Mouse (Mus musculus) neural tube, embryonic 12.5 days (tissue): Measurements from ENCODE around the gene Hyal1. TPM values are rescaled to one million over a fixed set of nuclear protein-coding genes. Genes with fewer than 3 reads are reported as not detected.

Experiments used
- ATAC-seq: fragments of 200-750 bp; cut with Nextera tagmentation; 2 replicates; pipeline ENCODE4 v1.8.0; 2017; ENCODE audit warnings: low read depth, mild to moderate bottlenecking, moderate TSS enrichment, moderate library complexity; ENCODE audit not compliant: low FRiP score
- H3K27ac ChIP-seq: fragments of 300-500 bp; sonication (generic); 2 replicates; pipeline ENCODE4 v1.5.1; 2016
- H3K27me3 ChIP-seq: fragments of 300-500 bp; sonication (generic); replicated peaks from 2 replicates; pipeline ENCODE4 v1.6.1; 2016; ENCODE audit warnings: mild to moderate bottlenecking
- H3K36me3 ChIP-seq: fragments of 300-500 bp; sonication (generic); 2 replicates; pipeline ENCODE4 v1.6.1; 2016; ENCODE audit warnings: mild to moderate bottlenecking
- H3K4me1 ChIP-seq: fragments of 300-500 bp; sonication (generic); 2 replicates; pipeline ENCODE4 v1.6.1; 2016
- H3K4me2 ChIP-seq: fragments of 300-500 bp; sonication (generic); replicated peaks from 2 replicates; pipeline ENCODE4 v1.6.1; 2016; ENCODE audit warnings: mild to moderate bottlenecking
- H3K4me3 ChIP-seq: fragments of 300-500 bp; sonication (generic); 2 replicates; pipeline ENCODE4 v1.5.1; 2016
- H3K9ac ChIP-seq: fragments of 300-500 bp; sonication (generic); 2 replicates; pipeline ENCODE4 v1.6.1; 2016; ENCODE audit warnings: mild to moderate bottlenecking
- H3K9me3 ChIP-seq: fragments of 300-500 bp; sonication (generic); 2 replicates; pipeline ENCODE4 v1.6.1; 2016; ENCODE audit warnings: mild to moderate bottlenecking
- WGBS: fragments of 180-500 bp; shearing (Covaris S2); methylation state at CpG from one replicate; pipeline ENCODE4 v1.1.7; 2016; 5-methylcytosine and 5-hydroxymethylcytosine counted together
- polyA plus RNA-seq: library from polyadenylated mRNA; unstranded; fragments of >200 nt; fragmentation: Nextera tagmentation; extraction: Ambion mirVana; gene quantifications from 2 replicates; pipeline ENCODE4 v1.2.1, GENCODE M21; 2016

The Hyal1 gene
- polyA plus RNA-seq, 1 experiment from 2014 or later, result 7.5 TPM

DNA sequence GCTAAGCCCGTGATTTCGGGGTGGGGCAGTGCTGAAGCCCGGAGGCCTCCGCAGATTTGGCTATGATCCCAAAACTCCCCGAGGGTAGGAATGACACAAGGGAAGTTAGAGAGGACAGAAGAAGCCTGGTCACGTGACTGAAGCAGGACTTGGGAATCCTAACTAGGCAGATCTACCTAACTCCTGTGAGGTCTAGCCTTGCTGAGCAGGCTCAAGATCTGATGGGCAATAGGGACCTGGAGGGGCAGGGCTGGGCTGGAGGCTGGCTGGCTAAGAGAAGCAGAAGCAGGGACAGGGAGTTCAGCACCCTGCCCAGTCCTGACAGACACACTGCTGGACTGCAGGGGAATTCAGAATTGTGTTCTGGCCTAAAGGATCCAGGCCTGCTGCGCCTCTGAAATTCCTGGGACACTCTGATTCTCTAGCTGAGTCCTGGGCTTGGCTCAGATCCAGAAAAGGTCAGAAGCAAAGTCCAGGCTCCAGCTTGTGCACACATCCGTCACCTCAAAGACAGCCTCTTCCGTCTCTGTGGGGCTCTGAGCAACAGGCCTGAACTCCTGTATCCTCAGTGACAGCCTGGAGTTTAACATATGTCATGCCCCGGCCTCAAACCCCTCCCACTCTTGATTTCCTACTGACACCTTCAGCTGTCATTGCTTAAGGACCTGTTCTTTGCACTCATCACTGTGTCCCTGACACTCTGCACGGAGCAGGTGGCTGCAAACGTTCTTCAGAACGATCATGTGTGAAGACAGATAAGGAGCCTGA is 42.2 kb downstream of the Hyal1 start:
- Histone ChIP-seq H3K4me3 (no peak overlapping the region), H3K36me3 (peaks cover 75% of the 10 kb centered on the region), H3K27ac (peak overlapping the region; percentile 53; the same call in 1 of the 2 replicates), H3K9me3 (no peaks in the 10 kb centered on the region), H3K4me1 (peaks cover 26% of the 10 kb centered on the region), H3K4me2 (no peak overlapping the region), H3K9ac (no peak overlapping the region), H3K27me3 (no peaks in the 10 kb centered on the region)
- WGBS, result 71% methylated on average over 13 of the region's 13 CpGs
- no peak for ATAC-seq

DNA sequence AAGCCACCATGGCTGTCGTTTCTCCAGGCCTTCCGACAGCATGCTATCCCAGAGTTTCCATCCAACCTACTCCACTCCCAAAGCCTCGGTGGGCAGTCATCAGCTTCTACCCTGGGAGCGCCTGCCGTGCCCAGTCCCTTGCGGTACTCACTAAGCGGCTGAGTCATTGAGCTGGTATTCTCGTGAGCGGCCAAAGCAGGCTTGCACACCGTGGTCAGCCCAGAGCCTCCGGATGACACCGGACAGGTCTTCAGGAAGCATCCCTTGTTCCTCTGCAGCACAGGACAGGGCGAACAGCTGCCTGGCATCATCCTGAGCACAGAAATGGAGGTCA is 42.8 kb downstream of the Hyal1 start:
- H3K4me1 ChIP-seq, result peaks cover 29% of the 10 kb centered on the region
- H3K27me3 ChIP-seq, result no peaks in the 10 kb centered on the region
- no peaks in the 10 kb centered on the region for H3K9me3 ChIP-seq
- H3K27ac ChIP-seq, result no peak overlapping the region
- no peak for ATAC-seq
- 0 out of 2 replicates have a peak overlapping the region, but pooled peaks have one; percentile 1 for H3K9ac ChIP-seq
- peaks cover 75% of the 10 kb centered on the region for H3K36me3 ChIP-seq
- H3K4me3 ChIP-seq, result no peak overlapping the region
- no peak overlapping the region for H3K4me2 ChIP-seq
- 87% methylated on average over 13 of the region's 13 CpGs for WGBS

DNA sequence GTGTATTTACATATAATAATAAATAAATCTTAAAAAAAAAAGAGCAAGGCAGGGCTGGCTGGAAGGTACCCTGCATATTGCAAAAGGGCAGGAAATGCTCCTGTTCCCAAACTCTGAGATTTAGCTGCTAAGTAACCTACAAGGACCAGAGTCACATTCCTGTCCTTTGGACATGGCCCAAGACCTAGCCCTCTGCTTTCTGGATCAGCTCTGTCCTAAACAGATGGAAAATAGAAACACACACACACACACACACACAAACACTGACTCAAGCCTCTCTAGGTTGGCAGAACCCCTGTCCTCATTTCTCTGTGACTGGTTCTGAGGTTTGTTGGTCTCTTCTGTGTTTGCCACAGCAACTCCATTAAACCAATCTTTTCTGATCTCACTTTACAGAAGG is 44.2 kb downstream of the Hyal1 start:
- ATAC-seq, result no peak
- Histone ChIP-seq H3K4me2 (no peak overlapping the region), H3K9me3 (no peaks in the 10 kb centered on the region), H3K27me3 (no peaks in the 10 kb centered on the region), H3K9ac (no peak overlapping the region), H3K4me1 (peaks cover 29% of the 10 kb centered on the region), H3K4me3 (no peak overlapping the region), H3K36me3 (peaks cover 70% of the 10 kb centered on the region), H3K27ac (no peak overlapping the region)

DNA sequence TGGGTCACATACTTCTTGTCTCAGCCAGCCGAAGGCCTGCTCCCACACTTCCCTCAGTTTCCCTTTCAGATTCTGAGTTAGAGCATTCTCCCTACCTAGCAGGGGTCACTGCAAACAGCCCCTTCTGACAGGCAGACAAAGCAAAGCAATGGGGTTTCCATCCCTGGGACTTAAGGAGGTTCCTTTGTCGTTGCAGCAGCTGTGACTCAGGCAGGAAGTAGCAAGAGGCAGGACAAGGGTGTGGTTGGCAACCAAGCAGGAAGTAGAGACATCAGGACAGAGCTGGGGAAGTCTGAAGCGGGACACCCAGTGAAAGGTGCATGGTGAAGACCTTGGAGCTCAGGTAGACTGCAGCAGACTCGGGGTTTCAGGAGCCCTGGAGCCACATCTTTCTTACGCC is 47.8 kb downstream of the Hyal1 start:
- Histone ChIP-seq H3K4me1 (peaks cover 55% of the 10 kb centered on the region), H3K27me3 (no peaks in the 10 kb centered on the region), H3K9ac (0 out of 2 replicates have a peak overlapping the region, but pooled peaks have one; percentile 29), H3K27ac (no peak overlapping the region), H3K4me2 (no peak overlapping the region), H3K9me3 (no peaks in the 10 kb centered on the region), H3K4me3 (no peak overlapping the region), H3K36me3 (peaks cover 45% of the 10 kb centered on the region)
- no peak for ATAC-seq
- 68% methylated on average over 5 of the region's 5 CpGs for WGBS

DNA sequence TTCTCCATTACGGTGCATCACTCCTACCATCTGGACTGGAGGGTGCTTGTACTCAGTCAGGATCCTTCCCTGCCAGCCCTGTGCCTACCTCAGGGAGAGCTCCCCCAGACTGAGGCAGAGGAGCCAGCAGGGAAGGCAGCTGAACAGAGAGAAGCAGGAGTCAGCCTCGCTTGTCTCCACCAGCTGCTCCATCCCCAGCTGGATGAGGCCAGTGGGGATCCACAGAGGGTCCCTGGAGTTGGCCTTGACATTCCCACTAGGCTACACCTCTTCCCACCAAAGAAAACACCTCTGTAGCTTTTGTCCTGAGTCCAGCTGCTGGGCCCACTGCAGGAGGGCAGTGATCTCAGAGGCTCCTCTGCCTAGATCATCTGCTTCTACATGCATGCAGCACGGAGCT is 48.2 kb downstream of the Hyal1 start:
- H3K4me3 ChIP-seq, result no peak overlapping the region
- no peak for ATAC-seq
- peaks cover 41% of the 10 kb centered on the region for H3K36me3 ChIP-seq
- no peak overlapping the region for H3K27ac ChIP-seq
- peaks cover 55% of the 10 kb centered on the region for H3K4me1 ChIP-seq
- H3K9me3 ChIP-seq, result no peaks in the 10 kb centered on the region
- H3K27me3 ChIP-seq, result no peaks in the 10 kb centered on the region
- peak overlapping the region; percentile 29; the same call in 1 of the 2 replicates for H3K9ac ChIP-seq
- no peak overlapping the region for H3K4me2 ChIP-seq
- 77% methylated on average over 3 of the region's 3 CpGs for WGBS

DNA sequence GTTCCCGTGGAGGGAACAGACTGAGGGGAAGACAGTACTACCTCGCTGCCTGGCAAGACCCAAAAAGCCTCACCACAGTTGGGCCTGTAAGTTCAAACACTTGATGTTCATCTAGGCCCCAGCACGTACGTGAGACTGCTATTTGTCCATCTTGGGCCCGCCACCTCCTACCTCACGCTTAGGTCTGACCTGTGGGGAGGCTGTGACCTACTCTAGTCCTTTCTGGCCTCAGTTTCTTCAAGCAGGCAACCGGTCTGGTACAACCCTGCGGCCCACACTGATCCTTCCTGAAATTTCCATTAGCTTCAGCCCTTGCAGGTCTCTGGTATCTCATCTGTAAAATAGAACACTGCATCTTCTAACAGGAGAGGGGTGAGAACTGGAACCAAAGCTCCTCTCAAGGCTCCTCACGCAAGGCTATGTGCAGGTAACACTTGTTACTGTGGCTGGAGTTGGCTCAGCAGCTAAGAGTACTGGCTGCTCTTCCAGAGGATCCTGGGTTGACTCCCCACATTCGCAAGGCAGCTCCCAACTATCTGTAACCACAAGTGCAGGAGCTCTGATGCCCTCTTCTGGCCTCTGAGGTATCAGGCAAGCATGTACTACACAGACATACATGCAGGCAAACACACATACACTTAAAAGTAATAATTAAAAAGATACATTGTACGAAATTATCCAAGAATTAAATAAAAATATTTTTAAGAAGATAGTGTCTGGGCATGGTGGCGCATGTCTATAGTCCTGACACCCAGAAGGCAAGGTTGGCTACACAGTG is 48.8 kb downstream of the Hyal1 start:
- H3K36me3 ChIP-seq, result peaks cover 36% of the 10 kb centered on the region
- H3K9ac ChIP-seq, result peak overlapping the region; percentile 29; the same call in 1 of the 2 replicates
- H3K4me2 ChIP-seq, result peak overlapping the region; percentile 99; the same call in 1 of the 2 replicates
- H3K4me3 ChIP-seq, result no peak overlapping the region
- no peaks in the 10 kb centered on the region for H3K27me3 ChIP-seq
- ATAC-seq, result no peak
- no peaks in the 10 kb centered on the region for H3K9me3 ChIP-seq
- H3K27ac ChIP-seq, result peak overlapping the region; percentile 96; the same call in 1 of the 2 replicates
- H3K4me1 ChIP-seq, result peaks cover 61% of the 10 kb centered on the region
- 89% methylated on average over 12 of the region's 12 CpGs for WGBS

DNA sequence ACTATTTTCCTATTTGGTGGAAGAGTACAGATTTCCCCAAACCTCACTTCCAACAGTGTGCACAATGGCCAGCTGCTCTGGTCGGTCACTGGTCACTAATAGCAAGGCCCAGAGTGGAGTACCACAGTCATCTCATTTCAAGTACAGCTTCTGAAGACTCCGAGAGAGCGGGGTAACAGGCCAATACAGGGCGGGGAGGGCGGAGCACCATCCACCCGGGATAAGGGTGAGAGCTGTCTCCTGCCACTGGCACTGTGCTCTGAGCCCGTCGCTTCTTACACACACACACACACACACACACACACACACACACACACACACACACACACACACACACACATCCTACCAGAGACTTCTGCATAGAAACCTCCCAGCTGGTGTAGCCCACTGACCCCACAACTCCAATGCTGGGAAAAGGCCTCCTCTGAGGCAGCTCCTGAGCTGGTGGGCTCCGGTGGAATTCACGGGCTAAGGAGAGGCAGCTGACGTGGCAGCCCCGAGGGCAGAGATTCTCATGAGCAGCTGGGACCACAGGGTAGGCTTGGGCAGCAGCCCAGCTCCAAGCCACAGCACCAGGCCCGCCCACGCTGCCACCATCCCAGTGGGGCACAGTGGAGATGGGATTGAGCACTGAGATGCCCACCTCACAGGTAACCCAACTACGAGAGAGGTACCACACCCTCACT is 49.6 kb downstream of the Hyal1 start:
- H3K27ac ChIP-seq, result peak overlapping the region; percentile 96
- H3K4me1 ChIP-seq, result peaks cover 69% of the 10 kb centered on the region
- no peaks in the 10 kb centered on the region for H3K9me3 ChIP-seq
- 30% methylated on average over 13 of the region's 15 CpGs for WGBS
- peak overlapping the region; percentile 3; the same call in 1 of the 2 replicates for H3K4me3 ChIP-seq
- H3K36me3 ChIP-seq, result peaks cover 36% of the 10 kb centered on the region
- H3K4me2 ChIP-seq, result peak overlapping the region; percentile 99
- H3K27me3 ChIP-seq, result no peaks in the 10 kb centered on the region
- ATAC-seq, result peak; percentile 10
- peak overlapping the region; percentile 58 for H3K9ac ChIP-seq

DNA sequence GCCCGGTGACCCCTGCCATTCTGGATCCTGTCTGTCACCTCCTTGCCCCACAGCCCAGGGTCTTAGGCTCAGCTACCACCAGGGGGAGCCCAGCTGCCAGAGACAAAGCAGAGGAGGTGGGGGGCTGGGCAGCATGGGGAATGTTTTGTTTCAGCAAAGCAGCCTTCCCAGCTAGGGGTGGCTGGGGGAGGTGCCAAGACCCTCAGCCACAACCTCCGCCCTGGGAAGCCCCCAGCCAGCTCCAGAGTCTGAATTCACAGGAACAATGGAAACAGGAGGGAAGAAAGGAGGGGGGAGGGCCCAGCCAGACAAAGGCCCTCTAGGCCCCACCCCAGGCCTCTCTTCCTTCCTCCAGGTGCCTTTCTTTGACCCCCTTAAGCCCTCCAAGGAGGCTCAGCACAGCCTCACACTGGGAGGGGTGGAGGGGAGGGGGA is 50.1 kb downstream of the Hyal1 start:
- peak overlapping the region; percentile 3; the same call in 1 of the 2 replicates for H3K4me3 ChIP-seq
- peak; percentile 45 for ATAC-seq
- 0% methylated on average over 2 of the region's 2 CpGs for WGBS

DNA sequence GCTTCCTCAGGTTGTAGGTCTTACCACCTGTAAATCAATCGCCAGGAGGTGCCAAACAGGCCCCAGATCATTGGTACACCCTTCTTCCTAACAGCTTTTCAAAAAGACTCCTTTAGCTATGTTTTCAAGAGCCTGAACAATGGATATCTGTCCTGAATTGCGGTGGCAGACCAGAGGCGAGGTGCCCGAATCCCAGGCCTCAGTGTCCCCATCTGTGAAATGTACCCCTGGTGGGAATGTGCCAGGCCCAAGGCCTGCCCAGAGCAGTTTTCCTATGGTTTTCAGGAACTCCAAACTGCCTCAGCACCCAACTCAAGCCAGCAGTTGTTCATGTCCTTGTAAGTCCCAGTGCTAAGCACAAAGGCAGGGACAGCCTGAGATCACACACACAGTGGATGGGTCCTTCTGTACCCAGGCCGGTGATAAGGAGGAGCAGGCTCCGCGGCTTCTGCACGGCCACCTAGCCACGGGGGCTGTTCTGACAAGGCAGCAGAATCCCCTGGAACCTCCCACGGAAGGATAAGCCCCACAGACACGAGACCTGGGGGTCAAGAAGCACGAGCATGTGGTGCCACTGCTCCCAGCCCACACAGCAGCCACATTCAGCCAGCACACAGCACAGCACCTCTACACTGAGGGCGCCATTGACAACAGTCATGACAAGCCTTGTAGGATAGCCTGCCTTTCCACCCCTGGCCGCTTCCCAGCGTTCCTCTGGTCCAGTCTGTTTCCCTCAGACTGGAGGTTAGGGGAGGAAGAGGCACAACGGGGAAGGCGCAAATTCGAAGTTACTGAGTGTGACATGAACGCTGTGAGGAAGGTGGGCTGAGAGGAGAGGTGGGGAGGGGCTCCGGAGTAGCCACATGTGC is 50.9 kb downstream of the Hyal1 start:
- H3K4me1 ChIP-seq, result peaks cover 82% of the 10 kb centered on the region
- no peak for ATAC-seq
- no peak overlapping the region for H3K4me3 ChIP-seq
- no peaks in the 10 kb centered on the region for H3K27me3 ChIP-seq
- H3K27ac ChIP-seq, result peak overlapping the region; percentile 96
- H3K9ac ChIP-seq, result peak overlapping the region; percentile 58
- H3K4me2 ChIP-seq, result peak overlapping the region; percentile 99
- 25% methylated on average over 20 of the region's 20 CpGs for WGBS
- H3K36me3 ChIP-seq, result peaks cover 28% of the 10 kb centered on the region
- no peaks in the 10 kb centered on the region for H3K9me3 ChIP-seq

More for the DNA sequence above, 50.1 kb downstream of the Hyal1 start:
- H3K4me1 ChIP-seq, result peaks cover 74% of the 10 kb centered on the region
- H3K9ac ChIP-seq, result peak overlapping the region; percentile 58
- peak overlapping the region; percentile 96 for H3K27ac ChIP-seq
- H3K27me3 ChIP-seq, result no peaks in the 10 kb centered on the region
- peak overlapping the region; percentile 99 for H3K4me2 ChIP-seq
- peaks cover 35% of the 10 kb centered on the region for H3K36me3 ChIP-seq
- H3K9me3 ChIP-seq, result no peaks in the 10 kb centered on the region

DNA sequence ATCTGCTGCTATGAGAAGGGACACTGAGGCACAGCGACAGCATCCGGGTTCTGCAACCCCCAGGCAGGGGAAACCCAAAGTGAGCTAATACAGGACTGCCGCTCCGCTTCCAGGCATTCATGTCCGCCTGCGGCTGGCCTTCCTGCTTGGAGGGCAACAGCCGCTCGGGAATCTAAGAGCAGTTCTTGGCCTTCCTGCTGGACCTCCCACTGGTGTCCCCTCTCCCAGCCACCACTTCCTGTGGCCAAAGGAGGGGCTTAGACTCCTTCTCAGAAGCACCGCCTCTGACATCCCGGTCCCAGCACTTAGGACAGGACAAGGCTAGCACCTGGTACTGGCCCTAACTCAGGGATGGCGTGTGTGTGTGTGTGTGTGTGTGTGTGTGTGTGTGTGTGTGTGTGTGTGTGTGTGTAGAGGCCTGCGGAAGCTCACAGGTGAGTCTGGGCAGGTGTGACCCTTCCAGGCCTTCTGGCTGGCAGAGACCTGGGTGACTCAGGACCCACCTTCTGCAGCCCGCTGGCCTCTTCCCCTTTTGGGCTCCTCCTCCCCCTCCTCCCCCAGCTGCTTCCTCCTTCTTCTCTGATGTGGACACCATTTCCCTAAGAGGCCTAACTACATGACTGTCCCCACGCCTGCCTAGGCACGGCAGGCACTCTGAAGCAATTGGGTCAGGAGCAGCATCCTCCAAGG is 52.1 kb downstream of the Hyal1 start:
- no peak for ATAC-seq
- Histone ChIP-seq H3K4me3 (no peak overlapping the region), H3K27ac (peak overlapping the region; percentile 96), H3K9me3 (no peaks in the 10 kb centered on the region), H3K4me1 (peaks cover 94% of the 10 kb centered on the region), H3K4me2 (peak overlapping the region; percentile 99), H3K27me3 (no peaks in the 10 kb centered on the region), H3K36me3 (peaks cover 20% of the 10 kb centered on the region), H3K9ac (peak overlapping the region; percentile 58)
- 38% methylated on average over 14 of the region's 15 CpGs for WGBS

DNA sequence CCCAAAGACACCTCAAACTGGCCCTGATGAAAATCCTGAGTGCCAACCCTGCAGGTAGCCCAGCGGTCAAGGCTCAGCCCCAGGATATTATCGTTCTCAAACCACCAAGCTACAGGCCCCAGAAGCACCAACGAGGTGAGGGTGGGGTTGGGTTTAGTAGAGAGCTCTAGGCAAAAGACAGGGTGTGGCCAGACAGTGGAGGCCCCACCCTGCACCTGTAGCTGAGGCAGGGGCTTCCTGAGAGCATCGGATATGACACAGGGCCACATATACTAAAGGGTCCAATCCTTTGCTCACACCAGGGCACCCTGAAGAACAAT is 52.6 kb downstream of the Hyal1 start:
- Histone ChIP-seq H3K27ac (peak overlapping the region; percentile 96), H3K9me3 (no peaks in the 10 kb centered on the region), H3K4me1 (peaks cover 98% of the 10 kb centered on the region), H3K4me3 (no peak overlapping the region), H3K36me3 (peaks cover 16% of the 10 kb centered on the region), H3K27me3 (no peaks in the 10 kb centered on the region), H3K4me2 (peak overlapping the region; percentile 99), H3K9ac (peak overlapping the region; percentile 58)
- WGBS, result 28% methylated on average over 4 of the region's 4 CpGs
- no peak for ATAC-seq
